Mouse (Mus musculus) heart, postnatal 0 days (tissue): ENCODE results near the gene 2310046K23Rik. TPM values are rescaled to one million over a fixed set of nuclear protein-coding genes. Genes with fewer than 3 reads are reported as not detected.
"Not testable (repeated sequence)": the region's sequence is repeated elsewhere in the genome, so short reads cannot be mapped to it uniquely, and the experiment has no call there.

Experiments
- ATAC-seq: fragments of 200-750 bp; cut with Nextera tagmentation; 2 replicates; pipeline ENCODE4 v1.8.0; 2017; ENCODE audit warnings: low read depth, moderate number of reproducible peaks, moderate library complexity; ENCODE audit not compliant: insufficient read depth
- DNase-seq: peaks from one replicate; pipeline ENCODE4 v3.0.0-alpha.2; 2016; ENCODE audit warnings: low spot score
- H3K27ac ChIP-seq: fragments of 300-500 bp; sonication (generic); 2 replicates; pipeline ENCODE4 v1.5.1; 2014; ENCODE audit warnings: low read depth, mild to moderate bottlenecking
- H3K27me3 ChIP-seq: fragments of 300-500 bp; sonication (generic); 2 replicates; pipeline ENCODE4 v1.6.1; 2014; ENCODE audit warnings: low read length, mixed read lengths; ENCODE audit not compliant: control insufficient read depth, insufficient read depth
- H3K36me3 ChIP-seq: fragments of 300-500 bp; sonication (generic); replicated peaks from 2 replicates; pipeline ENCODE4 v1.6.1; 2014; ENCODE audit warnings: low read length, mixed read lengths; ENCODE audit not compliant: control insufficient read depth, insufficient read depth
- H3K4me1 ChIP-seq: fragments of 300-500 bp; sonication (generic); 2 replicates; pipeline ENCODE4 v1.6.1; 2014; ENCODE audit warnings: antibody characterized with exemption; ENCODE audit not compliant: control insufficient read depth, insufficient read depth
- H3K4me2 ChIP-seq: fragments of 300-500 bp; sonication (generic); 2 replicates; pipeline ENCODE4 v1.6.1; 2014; ENCODE audit warnings: low read depth, mild to moderate bottlenecking, low read length, moderate library complexity
- H3K4me3 ChIP-seq: fragments of 300-500 bp; sonication (generic); 2 replicates; pipeline ENCODE4 v1.5.1; 2014; ENCODE audit warnings: low read depth, low read length
- H3K9ac ChIP-seq: fragments of 300-500 bp; sonication (generic); replicated peaks from 2 replicates; pipeline ENCODE4 v1.6.1; 2014; ENCODE audit warnings: low read depth, low read length, mixed read lengths
- H3K9me3 ChIP-seq: fragments of 300-500 bp; sonication (generic); replicated peaks from 2 replicates; pipeline ENCODE4 v1.6.1; 2016; ENCODE audit warnings: low read length; ENCODE audit not compliant: control insufficient read depth
- CTCF ChIP-seq: IDR thresholded peaks from 2 replicates; pipeline ENCODE4 v1.5.1; 2016; ENCODE audit warnings: antibody characterized with exemption, control low read depth, low read depth
- EP300 ChIP-seq: IDR thresholded peaks from 2 replicates; pipeline ENCODE4 v1.6.1; 2016; ENCODE audit warnings: antibody characterized with exemption, low read depth
- WGBS: fragments of 180-500 bp; shearing (Covaris S2); extraction: QIAGEN DNeasy Blood & Tissue Kit; methylation state at CpG from one replicate; pipeline ENCODE4 v1.1.7; 2014; 5-methylcytosine and 5-hydroxymethylcytosine counted together
- polyA plus RNA-seq: library from polyadenylated mRNA; unstranded; fragments of >200 nt; fragmentation: Nextera tagmentation; extraction: Ambion mirVana; gene quantifications from 2 replicates; pipeline ENCODE4 v1.2.1, GENCODE M21; 2015
- total RNA-seq: library from RNA; depleted of rRNA; stranded (reverse); fragments of >200 nt; gene quantifications from 2 replicates; pipeline ENCODE4 v1.2.3, GENCODE M21; 2014; ENCODE audit warnings: low replicate concordance; rRNA removed

Gene 2310046K23Rik
- total and polyA plus RNA-seq, 2 experiments from 2014 or later: not detected

DNA sequence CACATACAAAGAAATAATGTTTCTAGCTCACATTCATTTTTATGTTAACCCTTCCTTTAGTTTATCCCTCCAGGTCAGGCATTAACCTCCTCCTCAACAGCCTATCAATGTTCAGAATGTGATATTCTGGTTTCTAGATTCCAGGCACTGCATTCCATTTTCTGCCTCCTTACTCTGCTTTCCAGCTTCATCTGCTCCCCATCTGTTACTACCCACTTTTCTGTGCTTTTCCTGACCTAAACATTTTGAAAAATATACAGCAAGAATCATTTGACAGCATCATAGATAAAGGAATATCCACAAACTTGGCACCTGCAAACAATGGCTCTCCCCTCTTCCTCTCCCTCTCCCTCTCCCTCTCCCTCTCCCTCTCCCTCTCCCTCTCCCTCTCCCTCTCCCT lies 30.8 kb downstream of the 2310046K23Rik start:
- no peaks in the 10 kb centered on the region for H3K4me1 ChIP-seq
- H3K27me3 ChIP-seq: no peaks in the 10 kb centered on the region
- no peak overlapping the region for H3K9ac ChIP-seq
- TF ChIP-seq CTCF (no peak), EP300 (no peak)
- no peak overlapping the region for H3K4me3 ChIP-seq
- no peaks in the 10 kb centered on the region for H3K9me3 ChIP-seq
- H3K4me2 ChIP-seq: no peak overlapping the region
- H3K36me3 ChIP-seq: no peaks in the 10 kb centered on the region
- ATAC-seq: no peak
- H3K27ac ChIP-seq: no peak overlapping the region
- no peak for DNase-seq

DNA sequence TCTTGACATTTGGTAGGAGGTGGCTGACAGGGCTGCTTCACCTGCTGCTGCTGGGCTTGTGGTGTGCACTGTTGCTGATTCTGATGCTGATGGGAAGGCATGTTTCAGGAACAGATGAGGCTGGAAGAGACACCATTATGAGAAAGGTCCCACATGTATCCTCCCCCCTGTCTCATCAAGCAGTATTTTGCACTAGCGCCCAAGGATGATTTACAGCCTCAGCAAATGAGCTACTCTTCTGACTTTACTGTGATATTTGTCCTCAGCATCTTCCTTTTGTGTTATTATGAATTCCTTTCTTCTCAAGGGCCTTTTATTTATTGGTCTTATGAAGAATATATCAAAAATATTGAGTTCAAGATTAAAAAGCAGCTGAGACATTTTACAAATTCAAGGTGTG lies 33.9 kb downstream of the 2310046K23Rik start, which contains the start of gene Sprr4:
Gene Sprr4 (minus strand): TSS at position 101 of the 400 bp plus-strand sequence.
- 85% methylated on average over 1 of the region's 1 CpGs for WGBS
- H3K4me1 ChIP-seq: no peaks in the 10 kb centered on the region
- DNase-seq (no peak), ATAC-seq (no peak)
- no peaks in the 10 kb centered on the region for H3K9me3 ChIP-seq
- no peaks in the 10 kb centered on the region for H3K36me3 ChIP-seq
- H3K4me3 ChIP-seq: no peak within 1 kb of the TSS
- H3K9ac ChIP-seq: no peak within 1 kb of the TSS
- no peaks in the 10 kb centered on the region for H3K27me3 ChIP-seq
- no peak for TF ChIP-seq EP300
- no peak for TF ChIP-seq CTCF
- no peak within 1 kb of the TSS for H3K4me2 ChIP-seq
- H3K27ac ChIP-seq: no peak within 1 kb of the TSS

DNA sequence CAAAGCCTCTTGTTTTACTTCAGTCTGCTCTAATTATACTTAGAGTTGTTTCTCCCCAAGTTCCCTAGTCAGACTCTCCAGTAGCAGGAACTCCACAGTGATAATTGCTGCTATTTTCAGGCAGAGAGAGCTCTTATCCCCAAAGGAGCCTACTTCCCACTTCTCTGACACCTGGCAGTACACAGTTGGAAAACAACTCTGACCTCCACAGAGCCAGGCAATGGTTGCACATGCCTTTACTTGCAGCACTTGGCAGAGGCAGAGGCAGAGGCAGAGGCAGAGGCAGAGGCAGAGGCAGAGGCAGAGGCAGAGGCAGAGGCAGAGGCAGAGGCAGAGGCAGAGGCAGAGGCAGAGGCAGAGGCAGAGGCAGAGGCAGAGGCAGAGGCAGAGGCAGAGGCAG lies 44.0 kb downstream of the 2310046K23Rik start:
- DNase-seq, H3K27me3 ChIP-seq, H3K4me1 ChIP-seq, ATAC-seq, H3K4me3 ChIP-seq, H3K9me3 ChIP-seq, H3K9ac ChIP-seq, H3K4me2 ChIP-seq, H3K36me3 ChIP-seq, H3K27ac ChIP-seq: not testable (repeated sequence)

DNA sequence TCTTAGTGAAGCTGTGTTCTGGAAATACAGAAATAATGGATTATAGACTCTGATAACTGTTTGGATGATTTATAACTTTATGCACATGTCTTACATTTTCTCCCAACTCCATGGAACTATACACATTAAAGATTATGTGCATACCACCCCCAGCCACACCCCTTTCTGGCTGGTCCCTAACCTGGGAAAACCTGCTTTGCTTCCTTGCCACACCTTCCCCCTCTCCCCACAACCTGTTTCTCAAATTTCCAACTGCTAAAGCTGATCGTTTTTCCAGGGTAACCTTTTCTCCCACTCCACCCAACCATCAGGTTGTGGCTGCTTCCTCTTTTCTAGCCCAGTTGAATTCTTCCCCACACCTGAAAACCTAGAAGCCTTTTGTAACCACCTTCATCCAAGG lies 48.0 kb downstream of the 2310046K23Rik start:
- Histone ChIP-seq H3K4me2 (no peak overlapping the region), H3K4me3 (no peak overlapping the region), H3K4me1 (no peaks in the 10 kb centered on the region), H3K27ac (no peak overlapping the region), H3K27me3 (no peaks in the 10 kb centered on the region), H3K36me3 (no peaks in the 10 kb centered on the region), H3K9me3 (no peaks in the 10 kb centered on the region), H3K9ac (no peak overlapping the region)
- no peak for TF ChIP-seq CTCF
- no peak for TF ChIP-seq EP300
- no peak for ATAC-seq
- WGBS: 33% methylated on average over 1 of the region's 1 CpGs
- DNase-seq: no peak

DNA sequence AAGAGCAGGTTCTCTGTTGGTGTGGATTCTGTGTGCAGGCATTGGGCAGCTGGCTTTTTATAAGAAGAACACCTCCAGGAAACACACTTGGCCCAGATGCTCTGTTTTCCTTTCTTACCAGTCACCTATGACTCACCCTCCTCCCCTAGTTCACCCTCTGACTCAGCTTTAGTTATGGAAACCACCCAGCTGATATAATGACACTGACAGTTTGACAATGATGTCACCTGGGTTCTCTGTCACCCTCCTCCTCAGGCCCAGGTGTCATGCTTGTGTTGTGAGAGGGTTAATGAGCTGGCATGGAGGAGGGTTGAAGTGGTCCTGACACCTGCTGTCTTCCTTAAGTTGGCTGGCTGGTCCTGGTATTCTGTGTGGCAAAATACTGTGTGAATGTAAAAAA lies 48.4 kb downstream of the 2310046K23Rik start, which contains the start of gene Sprr1a:
Gene Sprr1a (minus strand): TSS at position 33 of the 400 bp plus-strand sequence.
- H3K27ac ChIP-seq: no peak within 1 kb of the TSS
- no peak for ATAC-seq
- no peak within 1 kb of the TSS for H3K4me3 ChIP-seq
- no peak for TF ChIP-seq CTCF
- no peaks in the 10 kb centered on the region for H3K36me3 ChIP-seq
- DNase-seq: no peak
- H3K4me1 ChIP-seq: no peaks in the 10 kb centered on the region
- no peak within 1 kb of the TSS for H3K4me2 ChIP-seq
- H3K9ac ChIP-seq: no peak within 1 kb of the TSS
- H3K9me3 ChIP-seq: no peaks in the 10 kb centered on the region
- no peaks in the 10 kb centered on the region for H3K27me3 ChIP-seq

Other genes with a start within 250 kb of the 2310046K23Rik start
- gene Sprr2a3, start 249.1 kb downstream of the 2310046K23Rik start, total RNA-seq: 2.1 and 7.9 TPM in 2 replicates
- gene Sprr2a3, start 249.1 kb downstream of the 2310046K23Rik start, polyA plus RNA-seq: 0.34 and 0.72 TPM in 2 replicates
- not detected in 2 replicates for gene Sprr2b, start 217.9 kb downstream of the 2310046K23Rik start, total RNA-seq
- 0.20 TPM in 1 of 2 replicates, not detected in the other for gene Sprr2b, start 217.9 kb downstream of the 2310046K23Rik start, polyA plus RNA-seq
- not detected in 2 replicates for gene Sprr2d, start 195.4 kb downstream of the 2310046K23Rik start, total RNA-seq
- not detected in 2 replicates for gene Sprr2d, start 195.4 kb downstream of the 2310046K23Rik start, polyA plus RNA-seq
- gene Sprr2e, start 182.4 kb downstream of the 2310046K23Rik start, total RNA-seq: not detected in 2 replicates
- gene Sprr2e, start 182.4 kb downstream of the 2310046K23Rik start, polyA plus RNA-seq: not detected in 2 replicates
- gene Sprr2f, start 169.3 kb downstream of the 2310046K23Rik start, total RNA-seq: not detected in 2 replicates
- not detected in 2 replicates for gene Sprr2f, start 169.3 kb downstream of the 2310046K23Rik start, polyA plus RNA-seq
- not detected in 2 replicates for gene Sprr2h, start 148.8 kb downstream of the 2310046K23Rik start, total RNA-seq
- not detected in 2 replicates for gene Sprr2h, start 148.8 kb downstream of the 2310046K23Rik start, polyA plus RNA-seq
- not detected in 2 replicates for gene Sprr2i, start 126.5 kb downstream of the 2310046K23Rik start, total RNA-seq
- not detected in 2 replicates for gene Sprr2i, start 126.5 kb downstream of the 2310046K23Rik start, polyA plus RNA-seq
- gene Sprr2j-ps, start 116.4 kb downstream of the 2310046K23Rik start, total RNA-seq: not detected in 2 replicates
- gene Sprr2j-ps, start 116.4 kb downstream of the 2310046K23Rik start, polyA plus RNA-seq: not detected in 2 replicates
- gene Gm9774, start 105.1 kb downstream of the 2310046K23Rik start, total RNA-seq: 1.3 and 2.1 TPM in 2 replicates
- gene Gm9774, start 105.1 kb downstream of the 2310046K23Rik start, polyA plus RNA-seq: 5.9 and 6.2 TPM in 2 replicates
- not detected in 2 replicates for gene Sprr2k, start 101.9 kb downstream of the 2310046K23Rik start, total RNA-seq
- gene Sprr2k, start 101.9 kb downstream of the 2310046K23Rik start, polyA plus RNA-seq: not detected in 2 replicates
- gene Sprr1b, start 95.7 kb downstream of the 2310046K23Rik start, total RNA-seq: not detected in 2 replicates
- not detected in 2 replicates for gene Sprr1b, start 95.7 kb downstream of the 2310046K23Rik start, polyA plus RNA-seq
- gene Sprr3, start 75.8 kb downstream of the 2310046K23Rik start, total RNA-seq: not detected in 2 replicates
- not detected in 2 replicates for gene Sprr3, start 75.8 kb downstream of the 2310046K23Rik start, polyA plus RNA-seq
- gene Sprr1a, start 48.6 kb downstream of the 2310046K23Rik start, total RNA-seq: 44.3 TPM in 1 of 2 replicates, not detected in the other
- gene Sprr1a, start 48.6 kb downstream of the 2310046K23Rik start, polyA plus RNA-seq: 0.19 TPM in 2 replicates
- not detected in 2 replicates for gene Sprr4, start 34.0 kb downstream of the 2310046K23Rik start, total RNA-seq
- not detected in 2 replicates for gene Sprr4, start 34.0 kb downstream of the 2310046K23Rik start, polyA plus RNA-seq
- 6.4 TPM in 1 of 2 replicates, not detected in the other for gene Ivl, start 39.2 kb upstream of the 2310046K23Rik start, total RNA-seq
- not detected in 2 replicates for gene Ivl, start 39.2 kb upstream of the 2310046K23Rik start, polyA plus RNA-seq
- not detected in 2 replicates for gene Smcp, start 54.5 kb upstream of the 2310046K23Rik start, total RNA-seq
- gene Smcp, start 54.5 kb upstream of the 2310046K23Rik start, polyA plus RNA-seq: not detected in 2 replicates
- gene 2210017I01Rik, start 73.0 kb upstream of the 2310046K23Rik start, total RNA-seq: not detected in 2 replicates
- gene 2210017I01Rik, start 73.0 kb upstream of the 2310046K23Rik start, polyA plus RNA-seq: not detected in 2 replicates
- not detected in 2 replicates for gene Lce6a, start 87.1 kb upstream of the 2310046K23Rik start, total RNA-seq
- not detected in 2 replicates for gene Lce6a, start 87.1 kb upstream of the 2310046K23Rik start, polyA plus RNA-seq
- not detected in 2 replicates for gene Lce1a1, start 113.8 kb upstream of the 2310046K23Rik start, total RNA-seq
- gene Lce1a1, start 113.8 kb upstream of the 2310046K23Rik start, polyA plus RNA-seq: not detected in 2 replicates
- not detected in 2 replicates for gene Lce1b, start 122.4 kb upstream of the 2310046K23Rik start, total RNA-seq
- not detected in 2 replicates for gene Lce1b, start 122.4 kb upstream of the 2310046K23Rik start, polyA plus RNA-seq
- gene Lce1a2, start 135.8 kb upstream of the 2310046K23Rik start, total RNA-seq: not detected in 2 replicates
- gene Lce1a2, start 135.8 kb upstream of the 2310046K23Rik start, polyA plus RNA-seq: not detected in 2 replicates
- gene Lce1c, start 144.7 kb upstream of the 2310046K23Rik start, total RNA-seq: not detected in 2 replicates
- gene Lce1c, start 144.7 kb upstream of the 2310046K23Rik start, polyA plus RNA-seq: not detected in 2 replicates
- not detected in 2 replicates for gene Lce1d, start 152.7 kb upstream of the 2310046K23Rik start, total RNA-seq
- not detected in 2 replicates for gene Lce1d, start 152.7 kb upstream of the 2310046K23Rik start, polyA plus RNA-seq
- not detected in 2 replicates for gene Lce1e, start 174.6 kb upstream of the 2310046K23Rik start, total RNA-seq
- not detected in 2 replicates for gene Lce1e, start 174.6 kb upstream of the 2310046K23Rik start, polyA plus RNA-seq
- gene Lce1f, start 185.8 kb upstream of the 2310046K23Rik start, total RNA-seq: not detected in 2 replicates
- not detected in 2 replicates for gene Lce1f, start 185.8 kb upstream of the 2310046K23Rik start, polyA plus RNA-seq
- gene Gm38119, start 204.6 kb upstream of the 2310046K23Rik start, total RNA-seq: not detected in 2 replicates
- gene Gm38119, start 204.6 kb upstream of the 2310046K23Rik start, polyA plus RNA-seq: not detected in 2 replicates
- not detected in 2 replicates for gene Lce1g, start 217.8 kb upstream of the 2310046K23Rik start, total RNA-seq
- gene Lce1g, start 217.8 kb upstream of the 2310046K23Rik start, polyA plus RNA-seq: not detected in 2 replicates
- gene Lce1h, start 230.6 kb upstream of the 2310046K23Rik start, total RNA-seq: not detected in 2 replicates
- gene Lce1h, start 230.6 kb upstream of the 2310046K23Rik start, polyA plus RNA-seq: not detected in 2 replicates
- not detected in 2 replicates for gene Lce1i, start 244.4 kb upstream of the 2310046K23Rik start, total RNA-seq
- not detected in 2 replicates for gene Lce1i, start 244.4 kb upstream of the 2310046K23Rik start, polyA plus RNA-seq